Mouse (Mus musculus) CH12.LX (cell line): ENCODE results near the gene Tmppe. TPM values are rescaled to one million over a fixed set of nuclear protein-coding genes. Genes with fewer than 3 reads are reported as not detected.

ENCODE experiments used
- DNase-seq: peaks from one replicate; pipeline ENCODE4 v3.0.0-alpha.2; 2013; ENCODE audit errors: extremely low read depth
- H3K27ac ChIP-seq: 2 replicates; pipeline ENCODE4 v1.5.1; 2012; ENCODE audit warnings: low read depth, mild to moderate bottlenecking, control low read depth, moderate library complexity; ENCODE audit not compliant: insufficient read depth
- H3K27me3 ChIP-seq: replicated peaks from 2 replicates; pipeline ENCODE3; 2012; ENCODE audit warnings: inconsistent platforms
- H3K36me3 ChIP-seq, 2 experiments: replicated peaks in 1 of 2; 2 replicates each; pipeline versions ENCODE3 to v1.6.1; 2012; ENCODE audit warnings: inconsistent platforms in 1 of 2, low read length in 1 of 2, mild to moderate bottlenecking in 1 of 2, mixed read lengths in 1 of 2, moderate library complexity in 1 of 2; ENCODE audit not compliant: control insufficient read depth in 1 of 2, insufficient read depth in 1 of 2
- H3K4me1 ChIP-seq, 2 experiments: 2 replicates each; pipeline ENCODE4 v1.6.1; 2012; ENCODE audit warnings: inconsistent platforms in 1 of 2, moderate library complexity in 1 of 2; ENCODE audit not compliant: insufficient read depth in 2 of 2, control insufficient read depth in 1 of 2
- H3K4me2 ChIP-seq: 2 replicates; pipeline ENCODE4 v1.6.1; 2012; ENCODE audit warnings: low read depth, mild to moderate bottlenecking, control low read depth; ENCODE audit not compliant: poor library complexity, insufficient read depth, severe bottlenecking
- H3K4me3 ChIP-seq, 3 experiments: fragments of 150-350 bp in 1 of 3; sonication (generic) in 1 of 3; replicated peaks in 1 of 3; 2 replicates each; pipeline versions ENCODE3 to v1.5.1; 2011 to 2012; ENCODE audit warnings: low read depth in 2 of 3, low read length in 2 of 3, mild to moderate bottlenecking in 2 of 3, moderate library complexity in 2 of 3, control low read depth in 1 of 3, improper control_type of control experiment in 1 of 3, inconsistent platforms in 1 of 3, mixed read lengths in 1 of 3; ENCODE audit not compliant: poor library complexity in 1 of 3
- H3K79me2 ChIP-seq: replicated peaks from 2 replicates; pipeline ENCODE4 v1.6.1; 2012; ENCODE audit warnings: mild to moderate bottlenecking, moderate library complexity; ENCODE audit not compliant: control insufficient read depth, poor library complexity, insufficient read depth, severe bottlenecking; ENCODE audit errors: extremely low read depth
- H3K9ac ChIP-seq: 2 replicates; pipeline ENCODE4 v1.6.1; 2012; ENCODE audit warnings: low read depth, mild to moderate bottlenecking, control low read depth, moderate library complexity; ENCODE audit not compliant: insufficient read depth
- H3K9me3 ChIP-seq: replicated peaks from 2 replicates; pipeline ENCODE3; 2012; ENCODE audit warnings: low read length, inconsistent platforms, mixed read lengths
- BHLHE40 ChIP-seq: IDR thresholded peaks from 2 replicates; pipeline ENCODE4 v1.6.1; 2011; ENCODE audit warnings: mild to moderate bottlenecking, low read depth, low read length, improper control_type of control experiment
- EP300 ChIP-seq: IDR thresholded peaks from 2 replicates; pipeline ENCODE4 v1.6.1; 2011; ENCODE audit warnings: low read length, improper control_type of control experiment
- ETS1 ChIP-seq: conservative IDR thresholded peaks from 2 replicates; pipeline ENCODE4 v1.6.1; 2012; ENCODE audit warnings: low read depth, mild to moderate bottlenecking, inconsistent platforms, low read length, improper control_type of control experiment, moderate library complexity
- JUN ChIP-seq: IDR thresholded peaks from 2 replicates; pipeline ENCODE4 v1.6.1; 2011; ENCODE audit warnings: low read depth, mild to moderate bottlenecking, low read length, improper control_type of control experiment, moderate library complexity; ENCODE audit not compliant: insufficient read depth
- KAT2A ChIP-seq: IDR thresholded peaks from 2 replicates; pipeline ENCODE4 v1.6.1; 2012; ENCODE audit warnings: low read length, improper control_type of control experiment, inconsistent platforms; ENCODE audit not compliant: insufficient replicate concordance
- MYC ChIP-seq: IDR thresholded peaks from 2 replicates; pipeline ENCODE4 v1.6.1; 2011; ENCODE audit warnings: low read depth, mild to moderate bottlenecking, improper control_type of control experiment, low read length
- PAX5 ChIP-seq: IDR thresholded peaks from 2 replicates; pipeline ENCODE4 v1.6.1; 2012; ENCODE audit warnings: low read length, inconsistent platforms, mixed read lengths
- POLR2AphosphoS2 ChIP-seq: IDR thresholded peaks from 2 replicates; pipeline ENCODE4 v1.6.1; 2011; ENCODE audit warnings: low read depth, low read length, improper control_type of control experiment
- TCF12 ChIP-seq: IDR thresholded peaks from 2 replicates; pipeline ENCODE4 v1.6.1; 2014; ENCODE audit warnings: low read depth, mild to moderate bottlenecking, inconsistent platforms, low read length, improper control_type of control experiment
- USF1 ChIP-seq: IDR thresholded peaks from 2 replicates; pipeline ENCODE4 v1.6.1; 2014; ENCODE audit warnings: low read depth, mild to moderate bottlenecking, inconsistent platforms, low read length, improper control_type of control experiment
- USF2 ChIP-seq: conservative IDR thresholded peaks from 2 replicates; pipeline ENCODE4 v1.6.1; 2011; ENCODE audit warnings: low read depth, low read length, improper control_type of control experiment
- ZNF384 ChIP-seq: IDR thresholded peaks from 2 replicates; pipeline ENCODE4 v1.6.1; 2012; ENCODE audit warnings: low read depth, low read length, improper control_type of control experiment, inconsistent platforms
- dilution Hi-C: fragments of 300-500 bp; cut with MboI; formaldehyde crosslinking; loops from 2 replicates; pipeline ENCODE4 v1.14.3; 2020; ENCODE audit warnings: low sequenced_read_pairs; ENCODE audit not compliant: extremely low pct_unique_long_range_greater_than_20kb, extremely low pct_ligation_motif_present
- in situ Hi-C: fragments of 300-500 bp; cut with MboI; formaldehyde crosslinking; loops from 3 replicates; pipeline ENCODE4 v1.14.3; 2019; ENCODE audit warnings: low sequenced_read_pairs, low pct_ligation_motif_present, low pct_unique_long_range_greater_than_20kb, mixed read lengths
- polyA plus RNA-seq: library from polyadenylated mRNA; unstranded; fragments of >175 nt; gene quantifications from 2 replicates; pipeline ENCODE4 v1.2.1, GENCODE M21; 2012; ENCODE audit warnings: low read depth; ENCODE audit not compliant: insufficient read length
- total RNA-seq, 2 experiments: library from RNA; depleted of rRNA; stranded (reverse); fragments of 300-350 nt in 1 of 2; fragments of >200 nt in 1 of 2; gene quantifications; 2 replicates each; pipeline ENCODE4 v1.2.3; 2012 to 2014

Gene Tmppe
- total and polyA plus RNA-seq, 3 experiments, result 3.2 to 8.2 (median 7.3) TPM

- H3K27me3 ChIP-seq, result no peaks in the 10 kb centered on the region
- in situ Hi-C loops (no loop called here), dilution Hi-C loops (no loop called here)
- H3K9ac ChIP-seq, result no peak overlapping the region
- H3K4me2 ChIP-seq, result no peak overlapping the region
- peaks cover 0 to 46% of the 10 kb centered on the region in 2 experiments for H3K36me3 ChIP-seq
- H3K79me2 ChIP-seq, result no peaks in the 10 kb centered on the region
- H3K4me1 ChIP-seq, result peaks cover 8 to 28% of the 10 kb centered on the region in 2 experiments; a peak in 3 of 4 replicates
- no peak overlapping the region for H3K27ac ChIP-seq
- DNase-seq, result no peak
- no peak overlapping the region for H3K4me3 ChIP-seq
- peaks cover 11% of the 10 kb centered on the region for H3K9me3 ChIP-seq
- TF ChIP-seq PAX5, result no peak
- no peak for TF ChIP-seq KAT2A
- no peak for TF ChIP-seq ZNF384
- TF ChIP-seq JUN, result no peak
- TF ChIP-seq TCF12, result no peak
- no peak for TF ChIP-seq EP300
These were observed 42.0 kb downstream of the Tmppe start for GRCm38 (mm10) chr9:114442893-114443292.

- no peak overlapping the region for H3K4me3 ChIP-seq
- no peak overlapping the region for H3K9ac ChIP-seq
- H3K27me3 ChIP-seq, result no peaks in the 10 kb centered on the region
- no peak for DNase-seq
- H3K4me2 ChIP-seq, result no peak overlapping the region
- TF ChIP-seq PAX5, result no peak
- TF ChIP-seq ZNF384, result 0 out of 2 replicates have a peak, but pooled peaks have one; percentile 11
- no peak for TF ChIP-seq USF2
- TF ChIP-seq ETS1, result no peak
- no peaks in the 10 kb centered on the region for H3K79me2 ChIP-seq
- H3K9me3 ChIP-seq, result peaks cover 11% of the 10 kb centered on the region
- no peak overlapping the region for H3K27ac ChIP-seq
- dilution Hi-C loops, result no loop called here
- peaks cover 8 to 28% of the 10 kb centered on the region in 2 experiments; a peak in 3 of 4 replicates for H3K4me1 ChIP-seq
- peaks cover 0 to 43% of the 10 kb centered on the region in 2 experiments for H3K36me3 ChIP-seq
- in situ Hi-C loops, result no loop called here
These were observed 42.4 kb downstream of the Tmppe start for GRCm38 (mm10) chr9:114443351-114443750.

- no peak overlapping the region for H3K4me2 ChIP-seq
- peaks cover 8% of the 10 kb centered on the region for H3K9me3 ChIP-seq
- H3K4me3 ChIP-seq, result no peak overlapping the region
- no peak for DNase-seq
- no peak overlapping the region for H3K27ac ChIP-seq
- no peak for TF ChIP-seq BHLHE40
- TF ChIP-seq USF2, result no peak
- TF ChIP-seq MYC, result no peak
- no peak for TF ChIP-seq POLR2AphosphoS2
- TF ChIP-seq USF1, result no peak
- TF ChIP-seq ZNF384, result no peak
- H3K79me2 ChIP-seq, result no peaks in the 10 kb centered on the region
- H3K27me3 ChIP-seq, result no peaks in the 10 kb centered on the region
- in situ Hi-C loops (no loop called here), dilution Hi-C loops (no loop called here)
- no peak overlapping the region for H3K9ac ChIP-seq
- H3K4me1 ChIP-seq, result peaks cover 8 to 52% of the 10 kb centered on the region in 2 experiments
- H3K36me3 ChIP-seq, result peaks cover 0 to 22% of the 10 kb centered on the region in 2 experiments
These were observed 46.0 kb downstream of the Tmppe start for GRCm38 (mm10) chr9:114446887-114447286.
